Comparison of ENCODE assay signal across 8 mouse cellular contexts in the genomic region with DNA sequence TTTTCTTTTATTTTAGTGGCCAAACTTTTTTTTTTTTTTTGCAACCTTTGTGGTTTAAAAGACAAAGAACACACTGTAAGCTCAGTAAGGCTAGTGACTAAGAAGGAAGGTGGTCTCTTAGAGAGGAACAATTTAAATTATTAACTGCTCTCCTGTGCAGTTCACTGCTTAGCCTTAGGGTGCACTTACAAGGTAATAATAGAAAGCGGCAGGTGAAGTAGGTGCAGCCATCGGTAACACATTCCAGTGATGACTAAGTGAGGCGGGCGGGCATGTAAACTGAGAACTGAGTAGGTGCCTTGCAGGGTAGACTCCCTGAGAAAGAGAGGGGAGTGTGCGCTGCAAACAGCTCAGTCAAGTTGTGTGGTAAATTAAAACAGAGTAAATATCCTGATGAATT. TPM values are rescaled to one million over a fixed set of nuclear protein-coding genes. Genes with fewer than 3 reads are reported as not detected.
DNase-seq lines count a peak whose midpoint lies in the region; ATAC-seq lines count a peak whose summit lies in the region.

No protein-coding gene starts in this region.

- H3K27me3 ChIP-seq in megakaryocyte, embryonic 14.5 days (replicated peaks), result no peaks in the 10 kb centered on the region
- no peaks in the 10 kb centered on the region for H3K27me3 ChIP-seq in embryonic facial prominence, embryonic 15.5 days
- no peaks in the 10 kb centered on the region for H3K27me3 ChIP-seq in kidney, embryonic 14.5 days (ENCODE audit: control insufficient read depth, insufficient read depth, low read length)

- H3K27ac ChIP-seq in embryonic facial prominence, embryonic 15.5 days (replicated peaks), result no peak overlapping the region
- peak overlapping the region; percentile 97; the same call in 1 of the 2 replicates for H3K27ac ChIP-seq in kidney, embryonic 14.5 days (ENCODE audit: low read depth, low read length)

- no peak overlapping the region for H3K9ac ChIP-seq in embryonic facial prominence, embryonic 15.5 days
- peak overlapping the region; percentile 89; the same call in 1 of the 2 replicates for H3K9ac ChIP-seq in kidney, embryonic 14.5 days (ENCODE audit: low read depth, low read length)

- H3K4me3 ChIP-seq in megakaryocyte, embryonic 14.5 days (replicated peaks), result peak overlapping the region; percentile 100
- peak overlapping the region; percentile 95 for H3K4me3 ChIP-seq in embryonic facial prominence, embryonic 15.5 days (replicated peaks)
- H3K4me3 ChIP-seq in kidney, embryonic 14.5 days (ENCODE audit: low read length), result peak overlapping the region; percentile 82

- no peaks in the 10 kb centered on the region for H3K9me3 ChIP-seq in megakaryocyte, embryonic 14.5 days
- no peaks in the 10 kb centered on the region for H3K9me3 ChIP-seq in embryonic facial prominence, embryonic 15.5 days (replicated peaks)
- no peaks in the 10 kb centered on the region for H3K9me3 ChIP-seq in kidney, embryonic 14.5 days (ENCODE audit: control insufficient read depth, low read length)

- WGBS in embryonic facial prominence, embryonic 15.5 days, result 26% methylated on average over 5 of the region's 5 CpGs
- 20% methylated on average over 5 of the region's 5 CpGs for WGBS in kidney, embryonic 14.5 days

- peaks cover 23% of the 10 kb centered on the region for H3K36me3 ChIP-seq in megakaryocyte, embryonic 14.5 days (replicated peaks; ENCODE audit: low read length)
- peaks cover 8% of the 10 kb centered on the region; the same call in 1 of the 2 replicates for H3K36me3 ChIP-seq in embryonic facial prominence, embryonic 15.5 days
- H3K36me3 ChIP-seq in kidney, embryonic 14.5 days (ENCODE audit: control insufficient read depth, insufficient read depth, low read length), result peaks cover 5% of the 10 kb centered on the region; the same call in 1 of the 2 replicates

- peaks cover 71% of the 10 kb centered on the region for H3K4me1 ChIP-seq in megakaryocyte, embryonic 14.5 days
- peaks cover 17% of the 10 kb centered on the region for H3K4me1 ChIP-seq in embryonic facial prominence, embryonic 15.5 days
- peaks cover 18% of the 10 kb centered on the region for H3K4me1 ChIP-seq in kidney, embryonic 14.5 days (ENCODE audit: control insufficient read depth, insufficient read depth, low read length)

- DNase-seq in lung, postnatal 4 days, result peak; percentile 18 to 31
- DNase-seq in ovary, adult 18-20 months (ENCODE audit: low spot score), result no peak
- no peak for DNase-seq in cerebellum, adult 11-12 months
- DNase-seq in frontal cortex, postnatal 14 days (ENCODE audit: low spot score in 2 of 2), result no peak

- H3K4me2 ChIP-seq in embryonic facial prominence, embryonic 15.5 days (replicated peaks), result peak overlapping the region; percentile 61
- peak overlapping the region; percentile 70 for H3K4me2 ChIP-seq in kidney, embryonic 14.5 days (replicated peaks; ENCODE audit: low read depth, low read length)

- ATAC-seq in megakaryocyte, adult 5-6 weeks (ENCODE audit: poor library complexity, severe bottlenecking), result no peak
- no peak for ATAC-seq in embryonic facial prominence, embryonic 15.5 days (ENCODE audit: insufficient number of reproducible peaks, low FRiP score, low TSS enrichment, low read depth)
- peak; percentile 24; the same call in 1 of the 2 replicates for ATAC-seq in kidney, embryonic 14.5 days (ENCODE audit: low FRiP score, low TSS enrichment)

RNA-seq across cellular contexts. Expression of gene Pex12, which starts 1.4 kb away (rescaled TPM):
- polyA plus RNA-seq in megakaryocyte, embryonic 14.5 days (2012; ENCODE audit: insufficient read depth, low replicate concordance), result 2.2 and 9.8 TPM in 2 replicates
- 6.2 and 7.1 TPM in 2 replicates for total RNA-seq in megakaryocyte, adult 5-6 weeks (2015)
- 4.3 and 8.0 TPM in 2 replicates for total RNA-seq in megakaryocyte, adult 5-6 weeks (2017)
- polyA plus RNA-seq in embryonic facial prominence, embryonic 15.5 days (2015; fragmentation: Nextera tagmentation; extraction: Ambion mirVana), result 14.1 and 14.4 TPM in 2 replicates
- polyA plus RNA-seq in kidney, embryonic 14.5 days (2014; fragmentation: Nextera tagmentation; extraction: Ambion mirVana), result 10.7 and 13.7 TPM in 2 replicates

RNA-seq across cellular contexts. Expression of gene Ap2b1, which starts 4.9 kb away (rescaled TPM):
- polyA plus RNA-seq in megakaryocyte, embryonic 14.5 days (2012; ENCODE audit: insufficient read depth, low replicate concordance), result 3.7 and 13.6 TPM in 2 replicates
- total RNA-seq in megakaryocyte, adult 5-6 weeks (2015), result 53.7 and 58.1 TPM in 2 replicates
- total RNA-seq in megakaryocyte, adult 5-6 weeks (2017), result 52.4 and 59.6 TPM in 2 replicates
- 47.3 and 53.9 TPM in 2 replicates for polyA plus RNA-seq in embryonic facial prominence, embryonic 15.5 days (2015; fragmentation: Nextera tagmentation; extraction: Ambion mirVana)
- 35.1 and 83.8 TPM in 2 replicates for polyA plus RNA-seq in kidney, embryonic 14.5 days (2014; fragmentation: Nextera tagmentation; extraction: Ambion mirVana)

RNA-seq across cellular contexts. Expression of gene Slfn14, which starts 17.2 kb away (rescaled TPM):
- polyA plus RNA-seq in megakaryocyte, embryonic 14.5 days (2012; ENCODE audit: insufficient read depth, low replicate concordance), result 1.4 TPM in 1 of 2 replicates, not detected in the other
- not detected in 2 replicates for total RNA-seq in megakaryocyte, adult 5-6 weeks (2015)
- total RNA-seq in megakaryocyte, adult 5-6 weeks (2017), result 0.16 TPM in 1 of 2 replicates, not detected in the other
- 0.05 and 0.14 TPM in 2 replicates for polyA plus RNA-seq in embryonic facial prominence, embryonic 15.5 days (2015; fragmentation: Nextera tagmentation; extraction: Ambion mirVana)
- 0.10 and 0.18 TPM in 2 replicates for polyA plus RNA-seq in kidney, embryonic 14.5 days (2014; fragmentation: Nextera tagmentation; extraction: Ambion mirVana)

Comparison
In these comparisons a context has a peak if more than half of its experiments do, and no peak if none do; other contexts are left out.
1. DNase-seq: peak in lung, postnatal 4 days (2 of 2); none in ovary, adult 18-20 months (single experiment), cerebellum, adult 11-12 months (single experiment) and frontal cortex, postnatal 14 days (0 of 2).
2. Peak in every context shown above with its lines, with median percentiles within 50 percentile points of each other: H3K4me3 ChIP-seq.